In the genomic region with DNA sequence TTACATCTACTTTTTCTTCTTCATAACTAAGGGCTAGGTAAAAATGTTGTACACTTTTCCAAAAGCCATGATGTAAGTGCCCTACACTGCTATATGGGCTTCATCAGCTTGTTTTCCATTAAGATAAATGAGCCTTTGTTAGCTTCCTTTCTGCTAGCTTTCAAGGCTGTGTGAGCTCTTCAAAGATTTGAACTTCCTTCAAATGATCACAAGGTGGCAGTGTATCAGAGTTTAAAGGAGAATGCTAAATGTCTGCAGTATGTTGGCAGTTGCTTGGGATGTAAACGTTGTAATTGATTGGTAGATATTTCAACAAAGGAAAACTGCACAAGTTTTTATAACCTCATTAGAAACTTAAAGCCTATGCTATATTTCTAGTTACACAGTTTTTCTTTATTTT, we compare ENCODE assay signal across 10 mouse cellular contexts.
DNase-seq lines count a peak whose midpoint lies in the region; ATAC-seq and TF ChIP-seq lines count a peak whose summit lies in the region.
"Had no signal": no experiment of that assay in that cellular context is flagged by ENCODE, and none has a peak within 500 bp of the region (broad histone marks: within the 10 kb centered on the region; RNA-seq: fewer than 3 reads in every experiment).

No protein-coding gene starts in this region.

- H3K27me3 ChIP-seq in midbrain, embryonic 11.5 days (ENCODE audit: control insufficient read depth, insufficient read depth, low read length) = no peaks in the 10 kb centered on the region
- no peaks in the 10 kb centered on the region for H3K27me3 ChIP-seq in midbrain, embryonic 13.5 days
- H3K27me3 ChIP-seq in forebrain, postnatal 0 days (ENCODE audit: insufficient read depth, low read length) = no peaks in the 10 kb centered on the region

- no peaks in the 10 kb centered on the region for H3K4me1 ChIP-seq in midbrain, embryonic 11.5 days (ENCODE audit: control insufficient read depth, insufficient read depth, low read length)
- no peaks in the 10 kb centered on the region for H3K4me1 ChIP-seq in midbrain, embryonic 13.5 days (replicated peaks)
- H3K4me1 ChIP-seq in forebrain, postnatal 0 days (ENCODE audit: insufficient read depth) = no peaks in the 10 kb centered on the region

- H3K4me3 ChIP-seq in midbrain, embryonic 11.5 days (ENCODE audit: low read depth, low read length) = no peak overlapping the region
- no peak overlapping the region for H3K4me3 ChIP-seq in midbrain, embryonic 13.5 days (replicated peaks)
- H3K4me3 ChIP-seq in forebrain, postnatal 0 days (ENCODE audit: low read depth, low read length) = no peak overlapping the region

- H3K9me3 ChIP-seq in midbrain, embryonic 11.5 days (ENCODE audit: control insufficient read depth, low read length) = no peaks in the 10 kb centered on the region
- no peaks in the 10 kb centered on the region for H3K9me3 ChIP-seq in midbrain, embryonic 13.5 days
- H3K9me3 ChIP-seq in forebrain, postnatal 0 days (ENCODE audit: low read length) = no peaks in the 10 kb centered on the region

- H3K4me2 ChIP-seq in midbrain, embryonic 11.5 days = no peak overlapping the region
- H3K4me2 ChIP-seq in midbrain, embryonic 13.5 days (replicated peaks) = no peak overlapping the region
- H3K4me2 ChIP-seq in forebrain, postnatal 0 days (ENCODE audit: low read depth) = no peak overlapping the region

- TF ChIP-seq CTCF in forebrain, postnatal 0 days (IDR thresholded peaks at IDR 0.05; ENCODE audit: low read depth) = peak; percentile 66

- no peak overlapping the region for H3K9ac ChIP-seq in midbrain, embryonic 11.5 days (ENCODE audit: low read length)
- no peak overlapping the region for H3K9ac ChIP-seq in midbrain, embryonic 13.5 days (replicated peaks)
- no peak overlapping the region for H3K9ac ChIP-seq in forebrain, postnatal 0 days
- H3K9ac ChIP-seq: liver, embryonic 14.5 days had no signal

- DNase-seq in cerebellum, postnatal 14 days = peak; percentile 1 to 5
- no peak for DNase-seq in cerebellum, postnatal 4 days (ENCODE audit: low spot score in 2 of 2)
- DNase-seq in midbrain, embryonic 11.5 days (ENCODE audit: low spot score, missing footprints) = peak; percentile 86
- DNase-seq in forebrain, postnatal 0 days = peak; percentile 55
- peak; percentile 68 for DNase-seq in retina, embryonic 14.5 days (ENCODE audit: low spot score)
- DNase-seq in adrenal gland, adult 18-20 months (ENCODE audit: low spot score in 2 of 2) = no peak
- no peak for DNase-seq in heart, adult 11 months
- DNase-seq: cerebellum, adult 2 months had no signal

- peak; percentile 76; the same call in 1 of the 2 replicates for ATAC-seq in midbrain, embryonic 11.5 days (ENCODE audit: low FRiP score)
- no peak for ATAC-seq in midbrain, embryonic 13.5 days
- ATAC-seq in forebrain, postnatal 0 days = peak; percentile 73

- 16% methylated on average over 1 of the region's 1 CpGs for WGBS in midbrain, embryonic 11.5 days
- 21% methylated on average over 1 of the region's 1 CpGs for WGBS in midbrain, embryonic 13.5 days
- 4% methylated on average over 1 of the region's 1 CpGs for WGBS in forebrain, postnatal 0 days

- no peak overlapping the region for H3K27ac ChIP-seq in midbrain, embryonic 11.5 days (ENCODE audit: low read depth, low read length)
- no peak overlapping the region for H3K27ac ChIP-seq in midbrain, embryonic 13.5 days
- no peak overlapping the region for H3K27ac ChIP-seq in forebrain, postnatal 0 days (ENCODE audit: low read depth, low read length)
- H3K27ac ChIP-seq: liver, embryonic 14.5 days had no signal

- H3K36me3 ChIP-seq in midbrain, embryonic 11.5 days (ENCODE audit: control insufficient read depth, insufficient read depth, low read length) = no peaks in the 10 kb centered on the region
- H3K36me3 ChIP-seq in midbrain, embryonic 13.5 days = no peaks in the 10 kb centered on the region
- no peaks in the 10 kb centered on the region for H3K36me3 ChIP-seq in forebrain, postnatal 0 days (ENCODE audit: insufficient read depth)

Comparison
In these comparisons a context has a peak if more than half of its experiments do, and no peak if none do; other contexts are left out.
1. DNase-seq: peak in cerebellum, postnatal 14 days (2 of 2), midbrain, embryonic 11.5 days (single experiment), forebrain, postnatal 0 days (single experiment) and retina, embryonic 14.5 days (single experiment); none in cerebellum, postnatal 4 days (0 of 2), adrenal gland, adult 18-20 months (0 of 2) and heart, adult 11 months (single experiment).